Mouse (Mus musculus): ENCODE data around the gene Auts2. TPM values are rescaled to one million over a fixed set of nuclear protein-coding genes. Genes with fewer than 3 reads are reported as not detected.

Auts2 gene
- total RNA-seq, 2 experiments from 2014 or later = 40.8 to 53.0 TPM

DNA sequence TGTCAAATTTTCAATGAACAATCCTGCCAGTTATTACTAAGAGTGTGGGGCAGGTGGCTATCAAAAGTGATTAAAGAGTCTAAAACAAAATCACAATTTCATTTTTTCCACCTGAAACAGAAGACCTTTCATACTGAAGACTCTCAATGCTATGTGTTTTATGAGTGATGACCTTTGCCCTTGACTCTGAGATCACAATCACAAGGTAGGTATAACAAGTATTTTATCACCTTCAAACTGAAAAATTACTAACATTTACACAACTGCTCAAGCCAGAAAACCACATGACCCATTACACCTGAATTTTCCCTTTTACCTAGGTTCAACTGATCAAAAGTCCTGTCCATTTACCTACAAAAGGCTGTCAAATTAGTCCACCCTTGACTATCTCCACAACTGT is 582.7 kb downstream of the Auts2 start:
- no peak for DNase-seq
- intact Hi-C loops (cut with DNase I) = no loop called here

DNA sequence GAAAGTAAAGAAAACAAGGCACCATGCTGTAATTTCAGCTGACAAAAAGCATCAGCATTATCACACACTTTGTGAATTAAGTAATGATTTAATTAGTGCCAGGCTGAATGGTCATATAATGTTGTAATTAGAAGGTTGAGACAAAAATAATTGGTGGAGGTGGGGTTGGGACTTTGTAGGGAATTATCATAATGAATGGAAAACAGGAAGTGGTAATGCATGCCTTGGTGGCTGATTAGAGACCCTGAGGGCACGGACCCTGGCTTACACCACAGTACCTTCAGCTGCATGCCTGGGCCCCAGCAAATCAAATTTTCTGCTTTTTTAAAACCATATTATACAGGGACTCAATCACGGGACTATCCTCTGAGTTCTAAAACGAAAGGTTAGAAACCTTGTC is 586.1 kb downstream of the Auts2 start:
- intact Hi-C loops (cut with DNase I) = no loop called here
- DNase-seq = no peak

DNA sequence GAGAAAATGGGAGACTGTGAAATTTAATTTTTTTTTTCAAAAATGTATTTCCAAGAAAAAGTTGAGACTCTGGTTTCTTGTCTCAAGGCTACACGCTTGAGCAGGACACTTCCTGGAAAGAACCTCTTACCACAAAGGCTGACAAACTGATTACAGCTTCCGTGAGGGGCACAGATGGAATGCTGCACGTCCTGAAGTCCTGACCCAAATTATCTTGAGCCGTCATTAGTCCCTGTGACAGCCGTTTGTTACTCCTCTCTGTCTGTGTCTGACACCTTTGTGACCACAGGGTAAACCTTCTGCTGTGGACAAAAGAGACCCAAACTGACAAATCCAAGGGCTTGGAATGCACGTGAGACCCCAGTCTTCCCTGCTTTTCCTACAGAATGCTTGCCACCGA is 587.1 kb downstream of the Auts2 start:
- DNase-seq = no peak
- intact Hi-C loops (cut with DNase I) = no loop called here

DNA sequence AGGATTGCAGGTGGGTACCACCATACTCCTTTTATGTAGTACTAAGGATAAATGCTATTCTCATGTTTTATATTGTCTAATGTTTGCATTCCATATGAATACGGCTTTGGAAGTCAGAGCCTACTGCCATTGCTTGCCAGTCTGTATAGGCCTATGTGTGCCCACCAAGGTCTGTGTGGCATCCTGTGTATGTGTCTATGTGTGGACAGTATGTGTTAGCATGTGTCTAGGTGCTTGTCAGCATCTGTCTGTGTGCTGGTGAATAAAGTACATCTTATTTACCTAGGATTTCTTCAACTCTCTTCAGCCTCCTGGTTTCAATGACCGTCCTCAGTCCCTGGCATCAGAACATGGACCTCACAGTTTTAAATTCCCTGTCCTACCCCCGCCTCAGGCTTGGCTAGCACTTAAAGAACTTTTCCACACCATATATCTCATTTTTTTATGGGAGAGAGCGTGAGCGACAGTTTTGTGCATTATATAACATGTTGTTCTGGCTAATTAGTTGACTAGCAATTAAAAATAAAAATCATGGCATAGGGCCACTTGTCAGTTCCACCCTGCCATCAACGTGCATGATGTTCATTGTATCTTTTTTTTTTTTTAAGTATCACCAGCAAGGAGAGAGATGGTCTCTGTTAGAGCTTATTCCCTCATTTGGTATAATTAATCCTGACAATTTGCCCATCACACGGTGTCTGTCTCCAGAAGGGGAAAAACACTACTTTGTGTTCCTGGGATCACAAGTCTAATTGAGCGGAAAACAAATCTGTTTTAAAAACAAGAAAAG is 587.7 kb downstream of the Auts2 start:
- DNase-seq = no peak
- intact Hi-C loops (cut with DNase I) = no loop called here

DNA sequence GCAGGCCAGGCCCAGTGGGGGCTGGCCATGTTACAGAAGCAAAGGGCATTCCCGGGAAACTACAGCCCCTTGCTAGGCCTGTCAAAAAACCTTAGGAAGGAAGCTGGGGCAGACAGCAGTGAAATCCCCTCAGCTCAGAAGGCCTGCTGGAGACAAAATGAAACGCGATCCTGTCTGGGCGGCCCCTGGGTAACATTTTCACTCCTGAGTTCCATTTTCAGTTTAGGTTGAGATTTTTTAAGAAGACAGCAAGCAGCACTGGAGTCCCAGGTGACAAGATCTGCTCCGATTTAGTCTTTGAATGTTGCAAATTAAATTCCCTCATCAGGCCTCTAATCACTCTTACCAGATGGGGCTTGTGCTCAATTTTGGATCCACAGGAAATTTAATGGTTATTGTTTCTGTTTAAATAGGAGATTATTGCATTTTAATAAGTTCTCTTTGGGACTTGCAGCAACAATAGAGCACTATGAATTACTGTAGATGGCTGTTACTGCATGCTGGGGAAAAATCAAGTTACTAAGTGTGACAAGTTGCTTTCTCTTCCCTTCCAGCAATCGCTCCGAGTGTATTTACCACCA is 594.5 kb downstream of the Auts2 start:
- no peak for DNase-seq
- intact Hi-C loops (cut with DNase I) = no loop called here

GRCm38 (mm10) chr5:131946801-131947200 is 596.3 kb downstream of the Auts2 start:
- intact Hi-C loops (cut with DNase I) = no loop called here
- DNase-seq = no peak

DNA sequence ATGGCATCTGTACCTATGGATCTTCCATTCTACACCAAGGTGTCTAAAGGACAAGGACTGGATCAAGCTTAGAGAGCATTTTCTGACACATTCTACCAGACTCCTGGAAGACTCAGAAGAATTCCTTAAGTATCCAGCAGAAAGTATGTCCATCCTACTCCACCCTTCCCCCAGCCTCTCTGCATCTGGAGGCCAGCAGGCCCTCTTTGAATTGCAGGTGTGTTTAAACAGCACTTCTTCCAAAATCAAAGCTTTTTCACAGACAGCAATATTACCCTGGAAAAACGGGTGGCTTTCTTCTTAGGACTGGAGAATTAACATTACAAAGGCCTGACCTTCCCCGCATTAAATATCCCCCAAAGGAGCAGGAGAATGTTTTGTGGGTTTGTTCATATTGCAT is 598.4 kb downstream of the Auts2 start:
- intact Hi-C loops (cut with DNase I) = no loop called here
- DNase-seq = no peak

- intact Hi-C loops (cut with DNase I) = no loop called here
- no peak for DNase-seq
These were observed 614.4 kb downstream of the Auts2 start for GRCm38 (mm10) chr5:131928696-131929095.

GRCm38 (mm10) chr5:131922759-131923158 is 620.4 kb downstream of the Auts2 start:
- intact Hi-C loops (cut with DNase I) = no loop called here
- no peak for DNase-seq

DNA sequence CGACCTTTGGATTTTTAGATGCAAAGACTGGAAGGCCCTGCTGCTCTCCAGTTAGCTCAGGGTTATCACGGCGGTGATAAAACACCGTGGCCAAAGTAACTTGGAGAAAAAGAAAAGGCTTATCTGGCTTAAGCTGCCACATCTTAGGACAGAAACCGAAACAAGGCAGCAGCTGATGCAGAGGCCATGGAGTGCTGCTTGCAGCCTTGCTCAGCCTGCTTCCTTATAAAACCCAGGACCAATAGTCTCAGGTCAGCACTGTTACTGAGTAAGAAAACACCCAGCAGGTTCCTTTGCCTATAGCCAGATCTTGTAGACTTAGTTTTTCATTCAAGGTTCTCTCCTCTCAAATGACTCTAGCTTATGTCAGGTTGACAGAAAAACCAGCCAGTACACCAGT is 621.0 kb downstream of the Auts2 start:
- intact Hi-C loops (cut with DNase I) = no loop called here
- no peak for DNase-seq

DNA sequence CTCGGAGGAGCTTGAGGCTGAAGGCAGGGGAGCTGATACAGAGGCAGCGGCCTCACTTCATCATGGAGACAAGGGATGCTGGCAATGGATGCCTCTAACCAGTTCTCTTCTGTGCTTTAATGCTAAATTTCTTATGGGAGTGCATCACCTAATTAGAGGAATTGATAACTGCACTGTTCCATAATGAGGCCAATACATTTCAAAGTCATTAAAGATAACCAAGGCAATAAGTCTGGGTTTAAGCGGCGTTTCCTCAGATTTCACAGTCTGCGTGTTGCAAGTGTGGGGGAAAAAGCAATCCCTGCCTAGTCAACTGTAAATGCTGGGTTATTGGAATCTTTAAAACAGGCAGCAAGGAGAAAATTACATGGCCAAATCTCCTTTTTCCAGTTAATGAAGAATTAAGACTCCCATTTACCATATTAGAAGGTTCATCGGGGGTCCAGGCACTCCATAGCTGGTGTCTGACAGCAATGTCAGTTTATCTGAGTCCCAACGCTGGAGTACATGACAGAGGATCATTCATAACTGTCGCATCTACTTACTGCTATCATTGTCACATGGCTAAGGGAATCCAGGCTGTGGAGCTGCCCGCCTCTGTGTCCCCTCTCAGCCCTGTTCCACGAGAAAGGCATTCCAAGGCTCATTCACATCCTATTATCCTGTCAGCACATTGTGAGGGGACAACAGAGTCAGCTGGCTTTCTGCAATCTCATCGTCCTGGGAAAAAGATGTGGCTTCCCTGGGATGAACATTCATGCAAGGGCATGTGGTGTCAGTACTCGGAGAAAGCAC is 623.0 kb downstream of the Auts2 start:
- DNase-seq = no peak
- intact Hi-C loops (cut with DNase I) = loop anchor here (10.0 kb wide), 1 partner anchor 385 kb away; no protein-coding TSS in a partner anchor

DNA sequence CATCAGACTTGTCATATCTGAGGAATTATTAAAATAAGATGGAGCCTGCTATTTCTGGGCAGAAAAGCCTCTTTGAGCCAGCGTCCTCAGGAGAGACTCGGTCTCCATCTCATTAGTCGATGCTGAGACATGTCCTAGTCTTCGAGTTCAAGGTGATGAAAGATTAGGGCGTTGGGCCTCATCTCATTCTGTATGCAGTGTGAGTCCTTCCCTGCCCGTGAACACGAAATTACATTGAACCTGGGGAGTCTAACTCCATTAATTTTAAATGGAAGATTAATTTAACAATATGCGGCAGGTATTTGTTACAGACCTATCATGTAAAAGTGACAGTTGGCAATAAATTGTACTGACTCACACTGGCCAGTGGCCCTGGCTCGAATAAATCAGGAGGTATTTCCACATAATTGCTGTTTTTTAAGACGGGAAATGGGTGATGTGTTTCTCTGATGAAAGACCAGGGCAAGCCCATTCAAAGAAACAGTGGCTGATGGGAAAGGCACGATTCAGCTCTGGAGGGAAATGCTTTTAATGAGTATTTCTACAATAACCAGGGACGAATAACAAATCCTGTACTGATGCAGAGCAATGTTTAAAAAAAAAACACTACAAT is 626.2 kb downstream of the Auts2 start:
- intact Hi-C loops (cut with DNase I) = loop anchor here (10.0 kb wide), 1 partner anchor 382 kb away; no protein-coding TSS in a partner anchor
- DNase-seq = no peak

DNA sequence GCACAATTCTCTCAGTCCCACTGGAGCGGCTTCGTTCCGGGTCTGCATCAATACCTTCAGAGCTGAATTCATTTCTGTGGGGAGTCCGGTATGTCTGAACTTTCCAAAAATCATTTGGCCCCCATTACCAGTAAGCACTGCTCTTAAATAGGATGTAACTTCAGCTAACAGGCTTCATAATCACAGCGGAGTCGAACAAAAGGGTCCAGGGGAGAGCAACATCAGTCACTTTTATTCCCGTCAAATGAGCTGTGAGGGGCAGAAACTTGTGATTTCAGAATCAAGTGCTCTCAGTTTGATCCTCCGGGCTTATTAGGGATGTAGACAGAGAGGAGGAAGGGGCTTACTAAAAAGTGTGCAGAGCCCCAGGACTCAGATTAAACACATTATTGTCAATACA is 629.6 kb downstream of the Auts2 start:
- no peak for DNase-seq
- intact Hi-C loops (cut with DNase I) = loop anchor here (10.0 kb wide), 1 partner anchor 379 kb away; no protein-coding TSS in a partner anchor

DNA sequence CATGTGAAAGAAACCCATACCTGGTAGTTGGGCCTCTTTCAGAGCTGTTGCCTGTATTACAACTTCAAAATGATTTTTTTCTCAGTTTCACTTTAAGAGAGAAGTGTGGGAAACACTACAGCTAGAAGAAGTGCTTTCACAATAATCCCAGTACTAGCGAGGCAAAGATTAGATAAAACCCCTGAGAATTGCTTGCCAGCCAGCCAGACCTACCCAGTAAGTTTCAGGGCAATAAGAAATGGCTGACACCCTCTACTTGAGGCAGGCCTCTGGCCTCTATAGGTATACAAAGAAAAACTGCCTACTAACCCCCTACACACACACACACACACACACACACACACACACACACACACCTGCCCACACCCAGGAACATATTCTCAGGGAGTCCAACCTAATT is 630.2 kb downstream of the Auts2 start:
- intact Hi-C loops (cut with DNase I) = loop anchor here (10.0 kb wide), 1 partner anchor 378 kb away; no protein-coding TSS in a partner anchor
- no peak for DNase-seq

DNA sequence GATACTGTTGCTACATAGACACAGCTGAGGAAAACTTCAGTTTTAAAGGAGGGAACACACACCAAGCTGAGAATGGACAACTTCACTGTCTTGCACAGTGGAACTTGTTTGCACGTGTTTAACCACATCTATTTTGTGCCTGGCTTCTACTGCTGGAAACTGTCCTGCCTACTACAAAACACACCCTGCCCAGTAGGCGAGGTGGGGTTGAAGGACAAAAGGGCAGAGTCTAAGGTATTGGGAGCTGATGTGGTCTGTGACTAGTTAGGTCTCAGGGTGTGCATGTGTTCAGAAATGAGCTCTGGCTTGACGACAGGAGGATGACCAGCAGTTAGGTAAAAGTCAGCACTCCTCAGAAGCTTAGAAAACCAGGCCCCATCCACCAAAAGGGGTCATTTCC is 636.8 kb downstream of the Auts2 start:
- no peak for DNase-seq
- intact Hi-C loops (cut with DNase I) = no loop called here

GRCm38 (mm10) chr5:131904478-131904877 is 638.7 kb downstream of the Auts2 start:
- no peak for DNase-seq
- intact Hi-C loops (cut with DNase I) = no loop called here

DNA sequence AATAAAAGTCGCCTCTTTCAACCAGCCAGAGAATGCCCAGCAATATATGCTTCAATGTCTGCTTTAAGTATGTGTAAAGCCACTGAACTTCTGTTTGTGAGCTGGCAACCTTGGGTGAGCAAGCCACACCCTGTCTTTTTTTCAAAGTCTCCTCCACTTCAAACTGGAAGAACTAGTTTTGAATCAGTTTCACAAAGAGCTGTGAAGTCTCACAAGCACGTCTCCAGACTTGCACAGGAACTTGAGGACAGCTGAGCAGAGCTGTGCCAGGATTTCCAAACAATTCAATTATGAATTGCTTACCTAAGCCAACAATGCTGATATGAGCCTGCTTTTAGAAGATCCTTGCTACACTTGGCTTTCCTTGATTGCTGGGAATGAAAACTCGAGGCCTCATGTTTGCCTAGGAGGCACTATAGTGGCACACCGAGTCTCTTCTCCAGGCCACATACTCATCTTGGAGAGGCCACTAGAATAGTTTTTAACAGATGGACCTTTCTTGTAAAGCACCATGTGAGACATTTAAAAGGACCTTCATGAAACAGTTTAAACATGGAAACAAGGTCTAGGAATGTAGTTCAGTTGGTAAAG is 645.0 kb downstream of the Auts2 start:
- peak in 1 of 2 experiments; percentile 8 for DNase-seq
- intact Hi-C loops (cut with DNase I) = no loop called here

DNA sequence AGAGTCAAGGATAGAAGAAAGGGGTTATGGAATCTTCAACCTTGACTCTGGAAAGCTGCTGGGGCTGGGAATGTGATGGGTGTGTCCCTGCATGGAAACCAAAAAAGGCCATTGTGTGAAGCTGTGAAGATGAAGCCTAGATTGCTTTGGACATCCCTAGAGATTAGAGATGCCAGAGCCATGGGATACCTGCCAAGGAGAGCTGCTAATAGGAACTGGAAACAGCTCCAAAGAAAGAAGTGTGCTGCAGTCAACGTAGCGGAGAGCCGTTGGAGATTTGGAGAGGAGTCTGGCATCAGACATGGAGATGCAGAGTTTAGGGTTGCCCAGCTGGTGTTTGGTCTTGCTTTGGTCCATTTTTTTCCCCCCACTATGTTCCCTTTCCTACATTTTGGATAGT is 656.5 kb downstream of the Auts2 start:
- DNase-seq = peak in 1 of 2 experiments; percentile 4
- intact Hi-C loops (cut with DNase I) = no loop called here

DNA sequence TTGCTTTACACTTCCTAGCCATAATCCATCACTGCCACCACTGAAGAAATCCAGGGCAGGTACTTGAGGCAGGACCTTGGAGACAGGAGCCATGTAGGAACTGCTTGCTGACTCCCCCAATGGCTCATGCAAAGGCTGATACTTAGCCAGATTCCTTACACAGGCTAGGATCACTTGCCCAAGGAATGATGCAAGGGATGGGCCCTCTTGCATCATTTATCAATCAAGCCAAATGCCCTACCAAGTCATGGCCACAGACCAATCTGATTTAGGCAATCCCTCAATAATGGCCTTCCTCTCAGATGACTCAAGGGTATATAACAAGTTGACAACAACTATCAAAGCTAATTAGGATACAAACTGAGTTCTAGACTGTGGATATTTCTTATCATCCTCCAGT is 666.6 kb downstream of the Auts2 start:
- no peak for DNase-seq
- intact Hi-C loops (cut with DNase I) = no loop called here

GRCm38 (mm10) chr5:131875976-131876375 is 667.2 kb downstream of the Auts2 start:
- intact Hi-C loops (cut with DNase I) = no loop called here
- DNase-seq = no peak

DNA sequence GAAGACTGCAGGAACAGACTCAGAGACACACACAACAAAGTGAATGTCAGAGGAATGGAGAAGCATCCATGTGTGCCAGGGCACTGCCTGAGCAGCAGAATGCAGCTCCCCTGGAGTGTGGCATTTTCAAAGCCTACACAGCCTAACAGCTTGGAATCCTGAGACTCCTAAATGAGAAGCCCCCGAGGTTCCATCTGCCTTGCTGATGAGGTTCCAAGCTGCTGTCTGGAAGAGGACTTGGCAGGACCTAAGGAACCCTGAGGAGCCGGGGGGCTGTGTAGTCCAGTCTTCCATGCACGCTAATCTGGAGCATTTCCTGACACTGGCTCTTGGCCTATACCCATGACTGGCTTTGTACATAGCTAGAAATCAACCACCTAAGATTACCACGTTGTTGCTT is 670.0 kb downstream of the Auts2 start:
- intact Hi-C loops (cut with DNase I) = no loop called here
- no peak for DNase-seq
